Mouse (Mus musculus): ENCODE data around the gene Gm28035.

The Gm28035 gene

DNA sequence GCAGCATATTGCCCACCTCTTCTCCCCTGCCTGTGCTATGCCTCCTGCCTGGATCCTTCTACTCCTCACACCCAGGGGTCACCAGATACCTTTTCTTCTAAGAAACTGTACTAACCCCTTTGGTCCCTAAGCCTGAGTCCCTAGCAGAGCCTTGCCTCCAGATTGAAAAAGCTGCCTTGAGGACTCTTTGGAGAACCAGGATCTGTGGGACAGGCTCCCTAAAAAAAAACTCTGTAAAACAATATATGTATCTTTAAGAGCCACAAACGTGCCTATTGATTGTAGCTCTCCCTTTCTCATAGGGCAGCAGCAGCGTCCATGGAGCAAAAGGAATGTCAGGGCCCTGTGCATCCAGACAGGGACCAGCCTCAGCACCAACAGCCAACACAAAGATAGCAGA, at the start of gene Gm28035:
TSS of gene Gm28035 (plus strand) at position 301 of the 400 bp plus-strand sequence.
- no peak for DNase-seq (ENCODE audit: low read depth, low spot score)

GRCm38 (mm10) chr2:30191790-30192580, 48.4 kb upstream of the Gm28035 start:
- no peak for DNase-seq (ENCODE audit: low read depth, low spot score)

GRCm38 (mm10) chr2:30194656-30195055, 45.7 kb upstream of the Gm28035 start:
- no peak for DNase-seq (ENCODE audit: low read depth, low spot score)

- DNase-seq (ENCODE audit: low read depth, low spot score): no peak
These were observed 42.3 kb upstream of the Gm28035 start for GRCm38 (mm10) chr2:30198021-30198420.

GRCm38 (mm10) chr2:30199984-30200383, 40.4 kb upstream of the Gm28035 start:
- DNase-seq (ENCODE audit: low read depth, low spot score): no peak

GRCm38 (mm10) chr2:30200388-30200925, 39.9 kb upstream of the Gm28035 start:
- DNase-seq (ENCODE audit: low read depth, low spot score): no peak

GRCm38 (mm10) chr2:30203439-30203838, 36.9 kb upstream of the Gm28035 start:
- DNase-seq (ENCODE audit: low read depth, low spot score): peak; percentile 77

DNA sequence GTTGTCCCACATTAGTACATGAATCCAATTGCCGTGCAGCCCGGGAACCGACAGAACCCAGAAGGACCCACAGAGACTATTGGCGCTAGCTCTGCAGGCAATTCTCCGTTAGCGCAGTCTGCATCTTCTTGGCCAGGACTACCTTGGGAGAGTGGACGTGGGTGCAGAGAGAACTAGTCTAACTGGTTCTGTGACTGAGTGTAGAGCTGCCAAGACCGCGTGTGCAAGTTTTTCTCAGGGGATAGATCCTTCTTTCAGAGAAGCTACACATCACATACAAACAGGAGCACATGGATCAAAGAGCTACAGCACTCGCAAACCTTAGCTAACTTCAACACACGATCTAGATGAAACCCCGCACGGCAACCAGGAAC, 35.1 kb upstream of the Gm28035 start:
- no peak for DNase-seq (ENCODE audit: low read depth, low spot score)

DNA sequence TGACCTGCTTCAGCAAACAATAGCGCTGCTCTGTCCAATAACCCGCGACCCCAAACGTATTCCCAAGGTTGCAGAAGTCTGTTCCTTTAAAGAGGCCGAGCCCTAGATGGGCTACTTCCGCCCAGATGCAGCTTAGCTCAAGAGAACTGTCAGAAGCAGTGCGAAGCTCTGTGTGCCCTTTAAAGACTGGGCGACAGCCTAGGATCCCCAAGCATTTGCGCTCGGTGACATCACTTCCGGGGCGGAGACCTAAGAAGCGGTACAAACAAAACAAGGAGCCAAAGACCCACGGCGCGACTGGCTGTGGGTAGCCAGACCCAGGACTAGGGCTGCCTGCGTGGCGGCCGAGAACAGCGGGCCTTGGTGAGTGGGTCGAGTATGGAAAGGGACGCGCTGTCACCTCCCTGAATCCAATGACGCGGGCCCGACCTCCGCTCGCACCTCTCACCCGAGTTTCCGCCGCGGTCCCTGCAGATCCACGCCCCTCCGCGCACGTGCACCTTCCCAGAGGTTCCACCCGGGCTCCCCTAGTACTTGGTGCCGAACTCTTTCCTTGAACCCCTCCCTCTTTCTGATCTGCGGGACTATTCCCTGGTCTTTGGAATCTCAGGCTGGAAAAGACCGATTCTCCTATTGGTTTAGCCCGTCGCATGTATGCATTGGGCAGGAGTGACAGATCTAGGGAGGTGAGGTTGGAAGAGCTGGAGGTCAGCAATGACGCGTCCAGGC, 34.6 kb upstream of the Gm28035 start, which contains the start of gene Kyat1:
TSS of gene Kyat1 (minus strand) at position 219 of the 729 bp plus-strand sequence.
- peak; percentile 97 for DNase-seq (ENCODE audit: low read depth, low spot score)

DNA sequence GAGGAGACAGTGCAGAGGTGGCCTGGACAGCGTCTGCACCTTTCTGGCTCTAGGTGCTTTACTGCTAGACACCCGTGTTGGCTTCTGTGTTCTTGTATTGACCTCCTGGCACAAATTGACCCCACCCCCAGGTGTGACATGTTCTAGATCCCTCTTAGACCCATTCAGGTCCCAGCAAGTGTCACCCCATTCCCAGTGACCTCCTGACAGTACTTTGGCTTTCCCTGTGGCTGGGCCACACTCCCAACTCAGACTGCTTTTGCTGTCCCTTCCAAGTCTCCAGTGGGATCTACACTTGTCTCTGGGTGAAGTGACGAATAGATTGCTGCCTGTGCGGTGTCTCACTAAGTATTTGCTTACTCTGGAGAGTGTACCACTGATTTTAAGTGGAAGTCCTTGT, 33.0 kb upstream of the Gm28035 start:
- DNase-seq (ENCODE audit: low read depth, low spot score): no peak

DNA sequence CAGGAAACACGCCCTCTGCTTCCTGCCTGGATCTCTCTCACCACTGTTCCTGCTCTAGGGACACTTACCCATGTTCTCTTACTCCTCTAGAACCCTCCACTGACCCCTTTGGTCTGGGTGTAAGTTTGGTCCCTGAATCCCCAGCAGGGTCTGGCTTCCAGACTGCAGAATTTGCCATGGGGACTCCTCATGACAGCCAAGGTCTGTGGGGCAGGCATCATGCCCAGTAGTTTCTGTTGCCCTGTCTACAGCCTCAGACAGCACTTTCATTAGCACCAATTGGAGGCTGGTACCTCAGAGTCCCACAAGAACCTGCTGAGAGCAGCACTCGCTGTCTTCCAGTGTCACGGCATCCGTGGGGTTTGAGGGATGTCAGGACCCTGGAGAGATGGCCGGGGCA, 32.5 kb upstream of the Gm28035 start:
- no peak for DNase-seq (ENCODE audit: low read depth, low spot score)

GRCm38 (mm10) chr2:30211408-30212168, 28.8 kb upstream of the Gm28035 start:
- DNase-seq (ENCODE audit: low read depth, low spot score): no peak

DNA sequence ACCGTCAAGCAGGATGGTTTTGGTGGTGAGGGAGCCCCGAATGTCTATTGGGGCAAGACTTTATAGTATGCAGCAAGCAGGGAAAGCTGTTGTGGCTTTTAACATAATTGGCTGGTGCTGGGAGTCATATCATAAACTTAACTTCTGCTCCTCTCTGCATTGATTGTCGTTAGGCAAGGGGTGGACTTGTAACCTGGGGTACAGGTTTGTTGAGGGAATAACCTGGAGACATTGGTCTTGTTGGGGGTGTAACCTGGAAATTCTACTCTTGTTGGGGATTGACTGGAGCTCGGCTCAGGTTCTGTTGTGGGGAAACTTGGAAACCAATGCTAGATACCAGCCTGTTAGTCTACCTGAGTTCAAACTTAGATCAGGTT, 28.2 kb upstream of the Gm28035 start:
- DNase-seq (ENCODE audit: low read depth, low spot score): no peak

DNA sequence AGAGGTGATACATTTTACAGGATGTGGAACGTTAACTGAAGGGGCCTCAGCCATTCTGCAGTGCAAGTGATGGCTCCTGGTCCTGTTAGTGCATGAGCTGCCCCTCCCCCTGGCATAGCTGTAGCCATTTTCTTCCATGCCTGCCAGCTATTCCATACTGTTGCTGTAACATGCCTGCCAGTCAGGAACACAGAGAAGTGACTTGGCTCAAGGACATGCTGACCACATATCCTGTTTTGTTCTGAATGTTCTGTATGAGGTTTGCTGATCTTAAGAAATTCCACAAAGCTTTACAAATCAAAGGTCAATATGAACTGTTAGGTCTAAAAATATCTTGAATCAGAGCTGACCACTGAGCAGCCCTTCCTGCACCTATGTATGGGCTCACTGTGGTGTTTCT, 27.4 kb upstream of the Gm28035 start:
- no peak for DNase-seq (ENCODE audit: low read depth, low spot score)

DNA sequence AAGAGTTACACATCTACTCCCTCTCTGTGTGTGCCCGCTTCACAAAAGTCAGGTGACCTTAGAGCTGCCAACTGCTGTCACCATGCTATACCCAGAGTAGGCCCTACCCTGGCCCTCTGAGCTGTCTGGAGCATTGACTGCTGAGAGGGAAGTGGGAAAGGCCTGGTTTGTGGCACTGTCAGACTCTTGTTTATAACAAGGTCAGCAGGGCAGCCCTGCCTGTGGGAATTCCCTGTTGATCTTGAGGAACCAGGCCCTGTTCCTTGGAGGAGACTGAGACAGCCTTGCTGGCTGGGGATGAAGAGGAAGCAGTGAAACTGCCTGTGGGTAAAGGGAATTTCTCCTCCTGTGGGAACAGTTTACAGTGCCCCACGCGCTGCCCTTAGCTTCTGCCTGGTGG, 25.6 kb upstream of the Gm28035 start:
- no peak for DNase-seq (ENCODE audit: low read depth, low spot score)

DNA sequence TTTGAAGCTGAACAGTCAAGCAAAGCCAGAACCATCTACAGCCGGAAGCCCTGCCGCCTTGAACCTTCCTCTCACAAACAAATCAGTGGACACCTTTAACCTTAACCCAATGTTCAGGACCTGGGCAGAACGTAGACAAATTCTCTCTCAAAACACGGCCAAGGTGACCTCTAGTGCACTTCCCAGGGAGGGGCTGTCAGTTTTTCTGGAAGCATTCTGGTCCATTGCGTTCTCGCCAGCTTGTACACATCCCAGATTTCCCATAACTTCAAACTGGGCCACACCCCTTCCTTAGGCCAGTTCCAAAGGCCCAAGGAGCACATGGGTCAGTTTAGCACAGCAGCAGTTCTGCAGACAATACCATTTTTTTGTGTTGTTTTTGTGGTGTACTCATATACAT, 24.9 kb upstream of the Gm28035 start:
- no peak for DNase-seq (ENCODE audit: low read depth, low spot score)

- no peak for DNase-seq (ENCODE audit: low read depth, low spot score)
These were observed 24.1 kb upstream of the Gm28035 start for GRCm38 (mm10) chr2:30216293-30216692.

- peak; percentile 51 for DNase-seq (ENCODE audit: low read depth, low spot score)
These were observed 4.8 kb upstream of the Gm28035 start for GRCm38 (mm10) chr2:30235593-30235992.

GRCm38 (mm10) chr2:30236426-30237198, 3.8 kb upstream of the Gm28035 start:
- DNase-seq (ENCODE audit: low read depth, low spot score): no peak

DNA sequence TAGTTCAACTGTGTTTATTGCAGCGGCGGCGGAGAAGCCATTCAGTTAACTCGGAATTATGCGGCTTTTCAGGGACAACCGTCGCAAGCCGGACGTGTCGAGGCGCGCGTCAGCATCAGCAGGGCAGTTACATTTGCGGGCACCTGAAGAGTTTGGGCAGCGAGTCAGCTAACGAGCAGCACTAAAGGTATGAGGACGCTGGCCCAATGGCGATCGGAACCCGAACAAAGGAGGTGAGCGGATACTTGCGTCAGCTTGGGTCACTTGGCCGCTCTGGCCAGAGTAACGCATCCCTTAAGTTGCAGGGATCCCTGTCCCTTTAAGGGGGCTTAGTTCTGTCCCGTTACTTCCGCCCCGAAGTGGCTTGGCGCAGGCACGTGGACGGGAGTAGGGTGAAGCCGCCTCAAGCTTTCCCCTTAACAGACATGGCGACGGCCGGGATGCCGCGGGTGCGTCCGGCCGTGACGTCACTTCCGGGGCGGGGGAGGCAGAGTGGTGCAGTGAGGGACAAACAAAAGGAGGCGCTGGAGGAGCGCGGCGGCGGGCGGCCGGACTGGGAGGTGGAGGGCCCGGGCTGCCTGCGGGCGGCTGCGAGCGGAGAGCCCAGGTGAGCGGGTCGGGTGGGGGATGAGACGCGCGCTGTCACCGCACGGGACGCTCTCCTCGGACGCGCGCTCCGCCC, 3.0 kb upstream of the Gm28035 start, which contains the start of gene Lrrc8a:
TSS of gene Lrrc8a (plus strand) at position 517 of the 682 bp plus-strand sequence.
- peak; percentile 99 for DNase-seq (ENCODE audit: low read depth, low spot score)

GRCm38 (mm10) chr2:30237881-30238280, 2.5 kb upstream of the Gm28035 start:
- no peak for DNase-seq (ENCODE audit: low read depth, low spot score)

All from CD4-positive, CD25-positive, alpha-beta regulatory T cell, adult 2 months (primary cell).